Mouse (Mus musculus) liver, adult 2 months (tissue): ENCODE measurements at regions not wholly inside any gene's neighbourhood (a gene's known extent, or its start where the extent isn't known, plus 50 kb on each side); places are given as distances from the start of the nearest gene placed in this dataset.

ENCODE experiments used
- DNase-seq: peaks from one replicate; pipeline ENCODE4 v3.0.0-alpha.2; 2011; ENCODE audit warnings: low read depth, low spot score; ENCODE audit errors: extremely low read depth
- H3K27ac ChIP-seq: fragments of 200-500 bp; replicated peaks from 2 replicates; pipeline ENCODE4 v1.5.1; 2012; ENCODE audit warnings: low read depth, mild to moderate bottlenecking, control low read depth, inconsistent platforms, low read length; ENCODE audit not compliant: insufficient read depth
- H3K27me3 ChIP-seq: fragments of 200-500 bp; 2 replicates; pipeline ENCODE4 v1.6.1; 2012; ENCODE audit warnings: mild to moderate bottlenecking, moderate library complexity, low read length, inconsistent platforms; ENCODE audit not compliant: control insufficient read depth, insufficient read depth
- H3K36me3 ChIP-seq: fragments of 200-500 bp; 2 replicates; pipeline ENCODE4 v1.6.1; 2012; ENCODE audit warnings: low read length, inconsistent platforms; ENCODE audit not compliant: control insufficient read depth, insufficient read depth
- H3K4me1 ChIP-seq: fragments of 200-500 bp; 2 replicates; pipeline ENCODE4 v1.6.1; 2011; ENCODE audit warnings: low read length; ENCODE audit not compliant: control insufficient read depth, insufficient read depth
- H3K4me3 ChIP-seq: fragments of 200-500 bp; 2 replicates; pipeline ENCODE4 v1.5.1; 2011; ENCODE audit warnings: low read depth, mild to moderate bottlenecking, control low read depth, low read length, moderate library complexity; ENCODE audit not compliant: insufficient read depth
- H3K79me2 ChIP-seq: fragments of 200-500 bp; 2 replicates; pipeline ENCODE4 v1.6.1; 2012; ENCODE audit warnings: inconsistent platforms, mild to moderate bottlenecking, low read length, moderate library complexity; ENCODE audit not compliant: control insufficient read depth, insufficient read depth
- H3K9ac ChIP-seq: fragments of 200-500 bp; 2 replicates; pipeline ENCODE4 v1.6.1; 2012; ENCODE audit warnings: low read depth, mild to moderate bottlenecking, control low read depth, inconsistent platforms, low read length
- CTCF ChIP-seq: fragments of 200-500 bp; IDR thresholded peaks from 2 replicates; pipeline ENCODE4 v1.5.1; 2011; ENCODE audit warnings: low read depth, low read length, control low read depth
- POLR2A ChIP-seq: fragments of 200-500 bp; IDR thresholded peaks from 2 replicates; pipeline ENCODE4 v1.6.1; 2011; ENCODE audit warnings: low read length, control low read depth; ENCODE audit not compliant: insufficient read depth; ENCODE audit errors: extremely low read depth
- WGBS: fragments of 180-500 bp; shearing (Covaris S2); methylation state at CpG from one replicate; pipeline ENCODE4 v1.1.7; 2018; 5-methylcytosine and 5-hydroxymethylcytosine counted together

DNA sequence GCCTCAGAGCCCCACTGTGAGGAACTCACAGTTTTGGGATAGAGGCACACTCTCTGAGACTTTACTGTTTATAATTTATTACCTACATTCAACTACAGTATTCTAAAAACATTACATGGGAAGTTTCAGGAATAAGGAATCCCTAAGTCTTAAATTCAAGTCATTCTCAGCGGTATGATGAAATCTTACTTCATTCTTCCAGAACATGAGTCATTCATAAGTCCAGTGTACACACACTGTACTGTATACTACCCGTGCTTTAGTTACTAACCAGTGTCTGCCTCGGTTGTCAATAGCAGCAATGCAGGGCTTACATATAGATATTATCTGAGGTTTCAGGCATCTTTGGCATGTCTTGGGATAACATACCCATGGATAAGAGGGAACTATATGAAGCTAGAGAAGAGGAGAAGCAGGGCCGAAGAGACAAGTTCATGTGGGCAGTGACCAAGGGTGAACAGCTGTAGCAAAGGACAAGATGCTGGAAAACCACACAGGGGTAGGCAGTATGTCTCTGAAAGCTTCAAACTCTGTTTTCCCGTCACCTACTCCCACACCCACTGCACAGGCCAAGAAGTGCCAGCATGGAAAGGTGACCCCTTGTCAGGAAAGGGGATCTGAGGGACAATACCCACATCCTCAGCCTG is 55.5 kb upstream of the Zfp703 start:
- DNase-seq: no peak
- WGBS: 85% methylated on average over 5 of the region's 5 CpGs
- no peaks in the 10 kb centered on the region for H3K27me3 ChIP-seq
- no peak overlapping the region for H3K9ac ChIP-seq
- no peaks in the 10 kb centered on the region for H3K79me2 ChIP-seq
- no peaks in the 10 kb centered on the region for H3K36me3 ChIP-seq
- H3K4me1 ChIP-seq: no peaks in the 10 kb centered on the region
- H3K27ac ChIP-seq: no peak overlapping the region
- TF ChIP-seq POLR2A (no peak), CTCF (no peak)
- no peak overlapping the region for H3K4me3 ChIP-seq

- H3K4me1 ChIP-seq: no peaks in the 10 kb centered on the region
- H3K27ac ChIP-seq: no peak overlapping the region
- H3K4me3 ChIP-seq: no peak overlapping the region
- no peaks in the 10 kb centered on the region for H3K36me3 ChIP-seq
- no peak for DNase-seq
- H3K79me2 ChIP-seq: no peaks in the 10 kb centered on the region
- TF ChIP-seq CTCF (no peak), POLR2A (no peak)
- WGBS: 89% methylated on average over 5 of the region's 5 CpGs
- H3K9ac ChIP-seq: no peak overlapping the region
- H3K27me3 ChIP-seq: no peaks in the 10 kb centered on the region
Observed at GRCm38 (mm10) chr8:26922178-26922540, 55.0 kb upstream of the Zfp703 start.

DNA sequence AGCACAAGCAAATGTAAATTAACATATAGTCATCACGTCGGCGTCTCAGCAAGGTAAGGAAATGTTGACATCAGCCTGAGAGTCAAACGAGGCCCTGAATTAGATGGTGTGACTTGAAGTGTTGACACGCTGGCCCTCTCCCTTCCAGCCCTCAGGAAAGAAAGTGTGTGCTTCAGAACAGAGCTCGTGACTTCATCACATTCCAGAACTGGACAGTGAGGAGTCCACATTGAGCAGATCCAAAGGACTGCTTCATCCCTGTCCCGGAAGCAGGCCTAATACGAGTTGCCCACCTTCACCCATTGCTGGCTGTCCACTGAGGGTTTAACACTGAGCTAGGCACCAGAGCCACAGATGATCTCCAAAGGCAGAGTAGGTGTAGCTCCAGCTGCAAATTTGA is 54.0 kb upstream of the Zfp703 start:
- H3K79me2 ChIP-seq: no peaks in the 10 kb centered on the region
- H3K4me3 ChIP-seq: no peak overlapping the region
- H3K9ac ChIP-seq: no peak overlapping the region
- DNase-seq: no peak
- no peaks in the 10 kb centered on the region for H3K27me3 ChIP-seq
- WGBS: 80% methylated on average over 8 of the region's 8 CpGs
- H3K4me1 ChIP-seq: no peaks in the 10 kb centered on the region
- no peak overlapping the region for H3K27ac ChIP-seq
- TF ChIP-seq CTCF (no peak), POLR2A (no peak)
- H3K36me3 ChIP-seq: no peaks in the 10 kb centered on the region
